Mouse (Mus musculus) CH12F3 (cell line): ENCODE measurements around the gene Arpc3.
"Not testable (repeated sequence)": the region's sequence is repeated elsewhere in the genome, so short reads cannot be mapped to it uniquely, and the experiment has no call there.

Experiments
- in situ Hi-C: fragments of 300-500 bp; cut with MboI; formaldehyde crosslinking; loops from 2 replicates; pipeline ENCODE4 v1.14.3; 2020; ENCODE audit warnings: low sequenced_read_pairs

The Arpc3 gene

DNA sequence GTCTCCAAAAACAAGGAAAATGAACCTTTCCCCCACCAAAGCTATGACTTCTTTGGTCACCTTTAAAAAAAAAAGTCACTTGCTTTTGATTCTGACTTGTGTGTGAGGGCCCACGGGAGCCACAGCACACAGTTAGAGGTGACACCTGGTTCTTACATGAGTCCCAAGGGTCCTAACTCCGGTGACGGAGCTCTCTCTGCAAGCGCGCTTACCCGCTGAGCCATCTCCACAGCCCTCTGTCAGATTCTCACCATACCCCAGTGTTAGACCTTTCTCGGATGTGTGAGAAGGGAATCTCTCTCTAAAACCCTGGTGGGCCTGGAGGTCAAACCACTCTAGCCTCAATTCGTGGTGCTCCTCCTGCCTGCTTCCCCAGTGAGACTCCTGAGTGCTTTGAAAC lies 5.8 kb downstream of the Arpc3 start:
- in situ Hi-C loops = no loop called here

DNA sequence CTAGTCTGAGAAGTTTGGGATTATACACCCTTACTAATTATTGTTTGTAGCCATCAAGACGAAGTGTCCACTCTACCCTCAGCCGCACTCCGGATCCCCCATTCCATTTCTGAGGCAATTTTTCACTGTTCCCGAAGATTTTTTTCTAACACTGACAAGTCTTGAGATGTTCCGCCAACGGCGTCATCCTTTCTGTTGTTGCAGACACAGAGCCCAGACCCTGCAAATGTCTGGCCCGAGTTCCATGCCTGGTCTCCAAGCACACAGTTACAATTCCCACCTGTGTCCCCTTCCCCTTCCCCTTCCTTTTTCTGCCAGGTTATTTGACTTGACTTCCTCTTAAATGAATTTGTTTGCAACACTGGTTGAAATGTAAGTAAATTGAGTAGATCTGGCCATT lies 8.2 kb downstream of the Arpc3 start:
- in situ Hi-C loops = no loop called here

DNA sequence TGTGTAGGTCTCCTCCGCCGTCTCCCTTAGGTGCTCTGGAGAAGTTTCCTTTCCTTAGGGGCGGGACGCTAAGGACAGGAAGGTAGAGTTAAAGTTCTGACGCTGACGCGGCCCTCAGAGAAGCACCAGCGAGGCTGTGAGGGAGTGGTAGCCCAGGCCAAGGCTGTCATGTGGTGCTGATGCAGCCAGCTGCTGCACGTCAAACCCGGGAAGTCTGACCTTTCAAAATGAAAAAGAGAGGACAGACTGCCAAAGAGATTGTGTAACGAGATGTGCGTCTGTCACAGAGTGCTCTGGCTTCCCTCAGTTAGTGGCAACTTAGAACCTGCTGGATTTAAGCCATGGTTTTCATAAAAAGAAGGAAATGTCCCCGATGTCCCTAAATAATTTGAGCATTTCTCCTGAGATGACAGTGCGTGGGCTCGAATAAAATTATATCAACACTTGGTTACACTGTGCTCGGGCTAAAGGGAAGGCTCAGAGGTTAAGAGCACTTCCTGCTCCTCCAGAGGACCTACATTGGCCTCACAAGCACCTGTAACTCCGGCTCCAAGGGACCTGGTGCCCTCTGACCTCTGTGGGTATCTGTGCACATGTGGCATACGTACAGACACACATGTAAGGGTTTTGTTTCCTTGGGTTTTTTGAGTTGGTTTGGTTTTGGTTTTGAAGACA lies 9.1 kb downstream of the Arpc3 start:
- in situ Hi-C loops = no loop called here

DNA sequence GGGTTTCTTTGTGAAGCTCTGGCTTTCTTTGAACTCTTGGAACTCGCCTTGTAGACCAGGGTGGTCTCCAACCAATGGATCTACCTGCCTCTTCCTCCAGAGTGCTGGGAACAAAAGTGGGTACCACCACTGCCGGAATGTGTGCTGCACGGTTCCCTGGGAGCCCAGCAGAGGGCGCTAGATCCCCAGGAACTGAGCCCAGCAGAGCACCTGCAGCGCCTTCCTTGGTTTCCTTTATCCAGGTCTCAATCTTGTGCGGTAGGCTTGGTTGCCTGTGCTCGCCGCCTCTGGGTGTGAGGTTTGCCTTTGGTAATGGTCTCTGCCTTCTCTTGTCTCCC lies 9.6 kb downstream of the Arpc3 start:
- in situ Hi-C loops = no loop called here

DNA sequence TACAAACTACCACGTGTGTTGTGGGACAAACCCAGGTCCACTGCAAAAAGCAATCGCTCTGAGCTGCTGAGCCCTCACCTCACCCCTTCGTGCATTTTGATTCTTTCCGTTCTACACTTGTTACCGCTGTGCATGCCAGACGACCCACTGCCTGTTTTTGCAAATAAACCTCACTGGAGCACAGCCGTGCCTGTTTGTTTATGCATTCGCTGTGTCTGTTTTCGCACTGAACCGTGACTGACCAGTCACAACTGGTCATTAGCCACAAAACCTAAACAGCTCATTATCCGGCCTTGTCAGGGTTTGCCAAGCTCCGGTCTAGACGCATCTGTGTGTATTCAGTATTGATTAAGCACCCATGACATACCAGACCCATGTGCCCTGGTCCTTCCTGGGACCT lies 10.5 kb downstream of the Arpc3 start:
- in situ Hi-C loops = no loop called here

DNA sequence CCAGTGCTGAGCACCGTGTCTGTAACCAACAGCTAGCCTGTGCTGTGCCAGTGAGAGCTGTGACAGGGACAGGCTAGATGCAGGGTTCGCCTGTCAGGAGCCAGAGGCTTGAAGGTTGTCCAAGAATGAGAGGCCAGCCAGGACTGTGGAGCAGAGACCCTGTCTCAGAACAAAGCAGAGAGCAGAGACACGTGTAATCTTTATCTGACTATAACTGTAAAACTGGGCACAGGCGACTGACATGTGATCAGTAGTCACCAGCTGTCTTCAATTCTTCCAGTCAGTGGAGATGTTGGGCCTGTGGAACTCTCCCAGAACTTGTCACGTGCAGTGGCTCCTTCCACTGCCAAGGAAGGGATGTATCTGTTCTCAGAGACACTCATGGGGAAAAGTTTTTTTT lies 11.1 kb downstream of the Arpc3 start:
- in situ Hi-C loops = no loop called here

DNA sequence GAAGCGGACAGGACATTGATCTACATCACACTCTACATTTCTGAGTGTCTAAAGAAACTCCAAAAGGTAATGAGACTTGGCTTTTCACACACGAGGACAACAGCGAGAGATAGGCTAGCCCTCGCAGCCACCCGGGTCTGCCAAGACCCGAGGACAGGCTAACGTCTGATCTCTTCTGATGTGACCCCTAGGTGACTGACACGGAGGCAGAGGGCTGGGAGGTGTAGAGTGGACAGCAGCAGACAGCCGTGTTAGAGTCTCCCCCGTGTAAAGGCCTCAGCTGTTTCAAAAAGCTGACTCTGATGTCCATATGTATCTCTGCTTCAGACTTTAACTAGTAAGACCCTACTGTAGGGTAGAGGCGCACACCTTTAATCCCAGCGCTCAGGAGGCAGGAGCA lies 11.7 kb downstream of the Arpc3 start:
- in situ Hi-C loops = no loop called here

DNA sequence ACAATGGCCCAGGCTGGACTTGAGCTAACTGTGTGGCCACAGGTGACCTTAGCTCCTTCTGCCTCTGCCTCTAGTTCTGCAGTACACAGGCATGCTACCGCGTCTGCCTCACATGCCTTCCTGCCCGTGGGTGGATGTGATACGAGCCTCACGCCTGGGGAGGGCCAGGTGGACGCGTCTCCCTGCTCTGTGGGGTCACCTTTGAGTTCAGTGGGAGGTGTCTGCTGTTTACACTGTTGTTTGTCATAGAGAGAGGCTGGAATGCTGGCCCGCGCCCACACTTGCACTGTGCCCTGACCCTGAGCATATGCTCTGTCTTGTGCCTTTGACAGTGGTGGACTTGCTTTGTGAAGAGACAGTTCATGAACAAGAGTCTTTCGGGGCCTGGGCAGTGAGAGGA lies 13.9 kb downstream of the Arpc3 start:
- in situ Hi-C loops = no loop called here

DNA sequence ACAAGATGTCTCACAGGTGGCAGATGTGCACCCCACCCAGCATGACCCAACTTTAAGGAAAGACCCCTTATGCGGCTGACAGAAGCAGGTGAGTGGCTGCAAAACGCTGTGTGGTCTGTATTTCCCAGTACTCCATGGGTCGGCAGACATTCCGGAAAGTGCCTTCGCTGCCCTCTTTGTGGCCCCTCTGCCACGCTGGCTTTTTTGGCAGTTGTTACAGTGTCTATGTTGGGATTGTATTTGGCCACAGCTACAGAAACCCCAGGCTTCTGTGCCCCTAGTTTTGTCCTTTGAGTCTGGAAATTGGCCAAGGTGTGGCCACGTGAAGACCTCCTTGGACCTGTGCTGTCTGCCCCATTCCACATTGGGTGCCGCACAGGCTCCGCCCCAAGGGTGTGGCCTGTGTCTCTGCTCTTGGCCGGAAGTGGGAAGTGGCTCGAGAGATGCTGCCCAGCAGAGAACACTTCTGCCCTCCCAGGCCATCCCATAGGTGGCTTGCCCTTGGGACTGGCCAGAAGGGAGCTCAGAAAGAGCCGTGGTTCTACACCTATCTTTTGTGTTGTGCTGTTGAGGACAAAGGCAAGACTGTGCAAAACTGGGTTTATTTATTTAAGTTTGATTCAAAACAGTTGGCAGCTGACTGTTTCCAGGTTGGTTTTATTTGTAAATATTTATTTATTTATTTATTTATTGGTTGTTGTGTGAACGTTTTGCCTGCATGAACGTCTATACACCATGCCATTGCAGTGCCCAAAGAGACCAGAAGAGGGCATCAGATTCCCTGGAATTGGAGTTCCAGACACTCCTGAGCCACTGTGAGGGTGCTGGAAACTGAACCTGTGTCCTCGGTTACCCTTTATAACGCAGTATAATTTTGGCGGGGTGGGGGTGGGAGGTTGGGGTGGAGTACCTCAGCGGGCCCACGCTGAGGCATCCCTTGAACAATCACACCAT lies 18.3 kb downstream of the Arpc3 start:
- in situ Hi-C loops = no loop called here

DNA sequence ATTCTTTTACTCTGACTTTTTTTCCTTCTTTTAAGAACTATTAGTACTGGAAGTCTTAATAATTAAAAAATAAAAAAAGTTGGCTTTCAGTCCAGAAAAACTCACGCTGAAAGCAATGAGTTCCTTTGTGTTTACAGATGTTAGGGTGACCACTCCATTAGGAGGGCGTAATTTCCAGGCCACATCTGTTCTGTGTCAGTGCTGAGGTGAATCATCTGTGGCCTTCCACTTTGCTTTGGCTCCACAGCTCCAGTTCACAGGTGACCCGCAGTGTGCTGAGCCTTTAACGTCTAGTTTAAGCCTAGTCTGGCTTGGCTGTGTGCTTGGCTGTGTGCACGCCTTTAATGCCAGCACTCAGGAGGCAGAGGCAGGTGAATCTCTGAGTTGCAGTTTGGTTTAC lies 20.2 kb downstream of the Arpc3 start:
- in situ Hi-C loops = no loop called here

DNA sequence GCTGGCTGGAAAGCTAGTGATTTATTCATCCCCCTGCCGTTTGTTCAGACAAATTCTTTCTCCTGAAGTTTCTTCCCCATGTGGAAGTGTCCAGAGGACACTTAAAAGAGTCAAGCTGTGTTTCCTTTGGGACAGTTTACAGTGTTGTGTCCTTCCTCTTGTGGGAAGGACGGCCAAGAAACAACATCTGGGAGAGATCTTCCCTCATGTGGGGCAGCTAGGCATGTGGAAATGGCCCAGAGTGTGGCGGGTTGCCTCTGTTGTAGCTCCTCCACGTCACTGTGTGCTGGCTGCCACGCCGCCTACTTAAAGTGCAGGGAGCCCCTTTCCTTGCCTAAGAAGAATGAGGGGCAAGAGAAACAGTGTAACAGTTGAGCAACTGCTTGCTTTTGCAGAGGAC lies 21.1 kb downstream of the Arpc3 start:
- in situ Hi-C loops = no loop called here

DNA sequence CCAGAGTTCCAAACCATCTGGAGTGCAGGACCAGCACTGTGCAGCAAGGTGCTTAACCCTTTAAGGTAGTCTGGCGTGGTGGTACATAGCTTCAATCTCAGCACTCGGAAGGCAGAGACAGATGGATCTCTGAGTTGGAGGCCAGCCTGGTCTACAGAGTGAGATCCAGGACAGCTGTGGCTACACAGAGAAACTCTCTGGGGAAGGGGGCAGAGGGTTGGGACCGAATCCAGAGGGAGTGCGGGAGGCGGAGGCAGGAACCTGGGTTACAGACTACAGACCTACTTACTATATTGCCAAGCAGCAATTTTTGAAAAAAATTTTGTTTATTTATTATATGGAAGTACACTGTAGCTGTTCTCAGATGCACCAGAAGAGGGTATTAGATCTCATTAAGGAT lies 22.7 kb downstream of the Arpc3 start:
- in situ Hi-C loops = no loop called here

DNA sequence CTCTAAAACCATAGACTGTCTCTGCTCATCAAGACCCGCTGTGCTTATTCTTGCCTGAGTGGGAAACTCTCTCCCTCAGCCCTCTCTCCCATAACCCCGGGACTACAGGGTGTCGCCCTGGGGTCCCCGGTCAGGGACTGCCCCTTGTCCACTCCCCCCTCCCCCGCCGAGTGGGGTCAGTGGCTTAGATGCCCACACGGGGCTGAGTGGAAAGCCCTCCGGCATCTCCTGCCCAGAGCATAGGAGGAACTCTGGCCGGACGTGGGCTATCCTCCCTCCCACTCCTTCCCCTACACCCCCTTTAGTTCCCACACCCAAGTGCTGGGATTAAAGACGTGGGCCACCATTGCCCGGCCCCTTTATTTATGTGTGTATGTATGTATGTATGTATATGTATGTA lies 23.8 kb downstream of the Arpc3 start:
- in situ Hi-C loops = no loop called here

DNA sequence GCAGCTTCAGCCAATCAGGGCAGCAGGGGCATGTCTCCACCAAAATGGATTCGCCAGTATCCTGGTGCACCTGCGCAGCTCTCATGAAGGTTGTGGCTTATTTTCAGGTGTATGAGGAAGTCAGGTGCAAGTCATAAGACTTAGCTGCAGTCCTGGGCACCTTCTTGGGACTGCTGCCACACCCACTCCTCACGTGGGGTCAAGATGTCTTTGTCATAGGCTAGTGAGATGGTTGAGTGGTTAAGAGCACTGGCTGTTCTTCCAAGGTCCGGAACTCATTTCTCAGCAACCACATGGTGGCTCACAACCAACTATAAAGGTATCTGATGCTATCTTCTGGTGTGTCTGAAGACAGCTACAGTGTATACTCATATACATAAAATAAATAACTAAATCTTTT lies 29.0 kb downstream of the Arpc3 start:
- in situ Hi-C loops = not testable (repeated sequence)

DNA sequence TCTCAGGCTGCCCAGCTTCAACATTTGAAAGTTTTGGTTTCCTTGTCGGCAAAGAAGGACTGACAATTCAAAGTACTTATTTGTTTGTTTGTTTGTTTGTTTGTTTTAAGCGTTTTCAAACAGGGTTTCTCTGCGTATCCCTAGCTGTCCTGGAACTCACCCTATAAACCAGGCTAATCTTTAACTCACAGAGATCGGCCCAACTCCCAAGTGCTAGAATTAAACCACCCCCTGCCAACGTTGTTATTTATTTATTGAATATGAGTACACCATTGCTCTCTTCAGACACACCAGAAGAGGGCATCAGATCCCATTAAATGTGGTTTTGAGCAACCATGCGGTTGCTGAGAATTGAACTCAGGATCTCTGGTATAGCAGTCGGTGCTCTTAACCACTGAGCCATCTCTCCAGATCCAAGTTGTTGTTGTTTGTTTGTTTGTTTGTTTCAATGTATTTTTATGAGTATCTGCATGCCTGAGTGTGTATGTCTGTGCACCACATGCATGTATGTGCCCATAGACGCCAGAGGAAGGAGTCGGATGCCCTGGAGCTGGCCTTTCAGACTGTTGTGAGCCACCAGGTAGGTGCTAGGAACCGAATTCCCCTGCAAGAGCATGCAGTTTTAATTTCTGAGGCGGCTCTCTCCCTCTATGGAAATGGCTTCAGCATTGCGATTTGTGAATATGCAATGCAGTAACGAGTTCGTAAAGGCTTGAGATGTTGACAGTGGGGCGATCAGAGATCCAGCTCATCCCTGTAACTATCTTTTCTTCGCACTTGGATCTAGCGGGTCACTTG lies 29.8 kb downstream of the Arpc3 start, which contains the start of gene Anapc7:
Gene Anapc7, plus strand, starts transcription at position 423 of the 798 bp plus-strand sequence.
- in situ Hi-C loops = no loop called here

DNA sequence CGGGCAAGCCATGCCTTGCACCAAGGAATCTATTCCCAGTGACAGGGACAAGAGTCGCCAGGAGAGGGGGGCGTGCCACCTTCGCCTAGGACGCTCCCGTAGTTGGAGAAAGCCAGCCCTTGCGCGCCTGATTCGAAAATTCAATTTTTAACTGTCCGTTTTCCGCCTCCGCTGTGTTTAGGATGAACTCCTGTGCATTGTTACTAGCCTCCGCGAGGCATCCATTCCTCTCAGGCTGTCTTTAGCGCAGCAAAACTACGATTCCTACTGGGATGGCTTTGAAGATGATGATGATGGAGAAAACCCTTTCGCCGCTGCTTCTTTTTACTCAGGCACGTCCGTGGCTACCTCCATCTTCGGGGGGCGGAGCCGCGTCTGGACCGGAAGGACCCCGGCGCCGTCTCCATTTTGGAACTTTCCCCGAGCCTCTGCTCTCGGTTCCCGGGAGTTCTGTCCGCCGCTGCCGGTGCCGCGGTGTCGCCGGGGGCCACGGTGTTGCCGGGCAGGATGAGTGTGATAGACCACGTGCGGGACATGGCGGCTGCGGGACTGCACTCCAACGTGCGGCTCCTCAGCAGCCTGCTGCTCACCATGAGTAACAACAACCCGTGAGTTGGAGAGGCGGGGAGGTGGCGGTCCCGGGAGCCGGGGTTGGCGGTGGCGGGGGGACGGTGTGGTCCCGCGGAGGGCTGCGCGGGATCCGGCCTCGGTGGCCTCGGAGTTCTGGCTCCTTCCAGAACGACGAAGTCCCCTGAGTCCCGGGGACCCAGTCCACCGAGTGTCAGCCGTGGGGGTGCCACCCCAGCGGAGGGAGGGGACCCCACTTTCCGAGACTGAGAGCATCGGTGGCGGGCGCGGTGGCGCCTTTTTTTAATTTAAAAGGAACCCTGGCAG lies 30.6 kb downstream of the Arpc3 start:
- in situ Hi-C loops = no loop called here

DNA sequence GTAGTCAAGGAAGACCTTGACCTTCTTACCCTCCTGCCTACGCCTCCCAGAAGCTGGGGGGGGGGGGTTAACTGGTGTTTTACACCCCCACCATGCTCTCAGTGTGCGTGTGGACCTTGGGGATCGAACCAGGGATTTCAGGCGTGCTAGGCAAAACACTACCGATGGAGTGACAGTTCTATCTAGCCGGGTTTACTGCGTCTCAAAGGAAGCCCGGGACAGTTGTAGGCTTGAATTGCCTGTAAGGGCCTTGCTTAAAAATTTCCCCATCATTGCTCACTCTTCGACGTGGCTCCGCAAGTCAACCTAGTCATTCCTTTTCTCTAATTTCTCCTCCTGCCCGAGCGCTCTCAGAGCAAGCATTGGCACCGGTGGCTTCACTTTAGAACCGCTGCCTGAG lies 31.4 kb downstream of the Arpc3 start:
- in situ Hi-C loops = no loop called here

DNA sequence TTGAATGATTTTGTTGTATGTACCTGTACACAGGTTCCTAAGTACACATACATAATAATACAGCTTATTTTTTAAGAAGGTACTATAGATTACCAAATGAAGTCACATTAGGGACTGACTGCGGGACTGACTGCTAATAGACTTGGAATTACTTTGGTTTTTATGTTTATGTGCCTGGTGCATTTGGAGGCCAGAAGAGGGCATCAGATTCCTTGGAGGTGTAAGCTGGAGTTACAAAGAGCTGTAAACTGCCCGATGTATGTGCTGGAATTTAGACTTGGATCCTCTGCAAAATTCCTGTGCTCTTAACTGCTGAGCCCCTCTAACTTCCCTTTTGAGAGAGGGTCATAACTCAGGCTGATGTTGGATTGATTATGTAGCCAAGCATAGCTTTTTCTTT lies 33.9 kb downstream of the Arpc3 start:
- in situ Hi-C loops = no loop called here

DNA sequence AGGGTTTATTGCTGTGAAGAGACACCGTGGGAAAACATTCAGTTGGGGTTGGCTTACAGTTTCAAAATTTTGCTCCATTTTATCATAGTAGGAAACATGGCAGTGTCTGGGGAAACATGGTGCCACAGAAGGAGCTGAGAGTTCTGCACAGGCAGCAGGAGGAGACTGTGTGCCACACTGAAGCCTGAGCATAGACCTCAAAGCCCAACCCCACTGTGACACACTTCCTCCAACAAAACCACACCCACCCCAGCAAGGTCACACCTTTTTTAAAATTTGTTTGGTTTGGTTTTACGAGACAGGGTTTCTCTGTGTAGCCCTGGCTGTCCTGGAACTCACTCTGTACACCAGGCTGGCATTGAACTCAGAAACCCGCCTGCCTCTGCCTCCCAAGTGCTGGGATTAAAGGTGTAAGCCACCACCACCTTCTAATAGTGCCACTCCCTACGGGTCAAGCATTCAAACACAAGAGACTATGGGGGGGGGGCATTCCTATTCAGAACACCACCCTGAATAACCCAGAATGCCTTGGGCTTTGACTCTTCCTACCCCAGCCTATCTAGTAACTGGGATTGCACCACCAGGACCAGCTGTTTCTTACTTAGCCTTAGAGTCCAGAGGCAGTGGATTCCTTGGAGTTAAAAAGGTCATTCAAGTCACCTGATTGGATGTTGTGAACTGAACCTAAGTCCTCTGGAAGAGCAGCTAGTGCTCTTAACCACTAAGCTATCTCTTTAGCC lies 38.5 kb downstream of the Arpc3 start:
- in situ Hi-C loops = no loop called here

DNA sequence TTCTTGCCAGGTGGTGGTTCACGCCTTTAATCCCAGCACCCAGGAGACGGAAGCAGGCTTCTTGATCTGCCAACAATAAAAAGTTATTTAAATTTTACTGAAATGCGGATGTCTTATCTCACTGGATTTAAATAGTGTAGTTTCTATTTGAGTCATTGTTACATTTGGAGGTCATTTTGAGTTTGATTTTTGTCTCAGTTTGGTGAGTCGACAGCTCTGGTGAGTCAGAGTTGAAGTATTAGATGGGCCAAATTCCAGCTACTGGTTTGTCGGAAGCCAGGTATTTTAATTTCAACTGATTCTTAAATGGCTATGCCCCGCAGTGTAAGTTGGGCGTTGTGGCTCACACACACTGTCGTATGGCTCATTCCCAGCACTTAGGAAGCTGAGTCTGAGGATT lies 39.5 kb downstream of the Arpc3 start:
- in situ Hi-C loops = no loop called here
